Mouse (Mus musculus) lung, embryonic 14.5 days (tissue): ENCODE data around the gene Cux2. TPM values are rescaled to one million over a fixed set of nuclear protein-coding genes. Genes with fewer than 3 reads are reported as not detected.

Experiments used
- ATAC-seq: fragments of 200-750 bp; cut with Nextera tagmentation; 2 replicates; pipeline ENCODE4 v1.8.0; 2017; ENCODE audit warnings: mild to moderate bottlenecking, moderate TSS enrichment, moderate library complexity; ENCODE audit not compliant: insufficient read depth
- DNase-seq: peaks from one replicate; pipeline ENCODE4 v3.0.0-alpha.2; 2015
- H3K27ac ChIP-seq: fragments of 300-500 bp; sonication (generic); 2 replicates; pipeline ENCODE4 v1.5.1; 2014; ENCODE audit warnings: low read depth, mild to moderate bottlenecking, moderate library complexity
- H3K27me3 ChIP-seq: fragments of 300-500 bp; sonication (generic); 2 replicates; pipeline ENCODE4 v1.6.1; 2014; ENCODE audit warnings: low read length, control low read depth; ENCODE audit not compliant: insufficient read depth
- H3K36me3 ChIP-seq: fragments of 300-500 bp; sonication (generic); 2 replicates; pipeline ENCODE4 v1.6.1; 2014; ENCODE audit warnings: control low read depth; ENCODE audit not compliant: insufficient read depth
- H3K4me1 ChIP-seq: fragments of 300-500 bp; sonication (generic); 2 replicates; pipeline ENCODE4 v1.6.1; 2014; ENCODE audit warnings: antibody characterized with exemption, control low read depth; ENCODE audit not compliant: insufficient read depth
- H3K4me2 ChIP-seq: fragments of 300-500 bp; sonication (generic); 2 replicates; pipeline ENCODE4 v1.6.1; 2014; ENCODE audit warnings: mild to moderate bottlenecking
- H3K4me3 ChIP-seq: fragments of 300-500 bp; sonication (generic); 2 replicates; pipeline ENCODE4 v1.5.1; 2014; ENCODE audit warnings: low read depth, low read length
- H3K9ac ChIP-seq: fragments of 300-500 bp; sonication (generic); 2 replicates; pipeline ENCODE4 v1.6.1; 2014
- H3K9me3 ChIP-seq: fragments of 300-500 bp; sonication (generic); 2 replicates; pipeline ENCODE4 v1.6.1; 2016; ENCODE audit warnings: low read depth, low read length, control low read depth
- CTCF ChIP-seq: IDR thresholded peaks from 2 replicates; pipeline ENCODE4 v1.5.1; 2016; ENCODE audit warnings: antibody characterized with exemption, low read depth
- WGBS: fragments of 180-500 bp; shearing (Covaris S2); extraction: QIAGEN DNeasy Blood & Tissue Kit; methylation state at CpG from one replicate; pipeline ENCODE4 v1.1.7; 2014; 5-methylcytosine and 5-hydroxymethylcytosine counted together
- polyA plus RNA-seq: library from polyadenylated mRNA; unstranded; fragments of >200 nt; fragmentation: Nextera tagmentation; extraction: Ambion mirVana; gene quantifications from 2 replicates; pipeline ENCODE4 v1.2.1, GENCODE M21; 2014

Gene Cux2
- polyA plus RNA-seq, 1 experiment from 2014 or later: 4.0 TPM

- no peak for DNase-seq
- WGBS: 43% methylated on average over 18 of the region's 18 CpGs
- no peak overlapping the region for H3K27ac ChIP-seq
- no peaks in the 10 kb centered on the region for H3K9me3 ChIP-seq
- no peaks in the 10 kb centered on the region for H3K4me1 ChIP-seq
- TF ChIP-seq CTCF: no peak
- H3K4me3 ChIP-seq: no peak overlapping the region
- no peak for ATAC-seq
- no peaks in the 10 kb centered on the region for H3K36me3 ChIP-seq
- no peak overlapping the region for H3K4me2 ChIP-seq
- H3K9ac ChIP-seq: no peak overlapping the region
- H3K27me3 ChIP-seq: no peaks in the 10 kb centered on the region
Observed at GRCm38 (mm10) chr5:121938065-121938849, 111.6 kb downstream of the Cux2 start.

- H3K4me2 ChIP-seq: no peak overlapping the region
- no peak overlapping the region for H3K9ac ChIP-seq
- peaks cover 11% of the 10 kb centered on the region; the same call in 1 of the 2 replicates for H3K27me3 ChIP-seq
- TF ChIP-seq CTCF: no peak
- DNase-seq (peak; percentile 31), ATAC-seq (peak; percentile 39; the same call in 1 of the 2 replicates)
- H3K27ac ChIP-seq: no peak overlapping the region
- 10% methylated on average over 9 of the region's 9 CpGs for WGBS
- peaks cover 7% of the 10 kb centered on the region; the same call in 1 of the 2 replicates for H3K4me1 ChIP-seq
- no peaks in the 10 kb centered on the region for H3K36me3 ChIP-seq
- no peak overlapping the region for H3K4me3 ChIP-seq
- no peaks in the 10 kb centered on the region for H3K9me3 ChIP-seq
Observed at GRCm38 (mm10) chr5:121930261-121930660, 119.6 kb downstream of the Cux2 start.

GRCm38 (mm10) chr5:121928362-121929000 is 121.4 kb downstream of the Cux2 start:
- H3K4me1 ChIP-seq: peaks cover 7% of the 10 kb centered on the region; the same call in 1 of the 2 replicates
- peak; percentile 79 for DNase-seq
- no peak overlapping the region for H3K4me3 ChIP-seq
- no peak for TF ChIP-seq CTCF
- ATAC-seq: peak; percentile 83
- no peak overlapping the region for H3K27ac ChIP-seq
- H3K9ac ChIP-seq: no peak overlapping the region
- peaks cover 25% of the 10 kb centered on the region; the same call in 1 of the 2 replicates for H3K27me3 ChIP-seq
- H3K9me3 ChIP-seq: no peaks in the 10 kb centered on the region
- H3K36me3 ChIP-seq: no peaks in the 10 kb centered on the region
- WGBS: 30% methylated on average over 16 of the region's 17 CpGs
- H3K4me2 ChIP-seq: no peak overlapping the region

GRCm38 (mm10) chr5:121926543-121926814 is 123.4 kb downstream of the Cux2 start:
- Histone ChIP-seq H3K9ac (no peak overlapping the region), H3K27ac (no peak overlapping the region), H3K9me3 (no peaks in the 10 kb centered on the region), H3K4me1 (peaks cover 7% of the 10 kb centered on the region; the same call in 1 of the 2 replicates), H3K36me3 (no peaks in the 10 kb centered on the region), H3K4me3 (no peak overlapping the region), H3K4me2 (no peak overlapping the region), H3K27me3 (peaks cover 29% of the 10 kb centered on the region; the same call in 1 of the 2 replicates)
- ATAC-seq: no peak
- TF ChIP-seq CTCF: no peak
- DNase-seq: peak; percentile 76
- 0% methylated on average over 2 of the region's 2 CpGs for WGBS

GRCm38 (mm10) chr5:121925751-121926542 is 124.0 kb downstream of the Cux2 start:
- no peak overlapping the region for H3K9ac ChIP-seq
- 33% methylated on average over 28 of the region's 28 CpGs for WGBS
- peaks cover 7% of the 10 kb centered on the region; the same call in 1 of the 2 replicates for H3K4me1 ChIP-seq
- no peaks in the 10 kb centered on the region for H3K36me3 ChIP-seq
- peaks cover 29% of the 10 kb centered on the region; the same call in 1 of the 2 replicates for H3K27me3 ChIP-seq
- no peak for DNase-seq
- H3K4me3 ChIP-seq: no peak overlapping the region
- peak overlapping the region; percentile 10; the same call in 1 of the 2 replicates for H3K4me2 ChIP-seq
- no peak for TF ChIP-seq CTCF
- no peaks in the 10 kb centered on the region for H3K9me3 ChIP-seq
- no peak for ATAC-seq
- no peak overlapping the region for H3K27ac ChIP-seq

GRCm38 (mm10) chr5:121925291-121925690 is 124.6 kb downstream of the Cux2 start:
- H3K4me2 ChIP-seq: peak overlapping the region; percentile 15; the same call in 1 of the 2 replicates

GRCm38 (mm10) chr5:121924423-121924822 is 125.5 kb downstream of the Cux2 start:
- peaks cover 7% of the 10 kb centered on the region; the same call in 1 of the 2 replicates for H3K4me1 ChIP-seq
- WGBS: 9% methylated on average over 9 of the region's 9 CpGs
- TF ChIP-seq CTCF: no peak
- no peak overlapping the region for H3K4me2 ChIP-seq
- H3K27me3 ChIP-seq: peaks cover 29% of the 10 kb centered on the region; the same call in 1 of the 2 replicates
- no peak for ATAC-seq
- no peaks in the 10 kb centered on the region for H3K9me3 ChIP-seq
- H3K4me3 ChIP-seq: no peak overlapping the region
- no peak for DNase-seq
- H3K27ac ChIP-seq: no peak overlapping the region
- no peaks in the 10 kb centered on the region for H3K36me3 ChIP-seq
- no peak overlapping the region for H3K9ac ChIP-seq

More at GRCm38 (mm10) chr5:121925291-121925690, 124.6 kb downstream of the Cux2 start:
- Histone ChIP-seq H3K27me3 (peaks cover 29% of the 10 kb centered on the region; the same call in 1 of the 2 replicates), H3K9me3 (no peaks in the 10 kb centered on the region), H3K4me1 (peaks cover 7% of the 10 kb centered on the region; the same call in 1 of the 2 replicates), H3K4me3 (no peak overlapping the region), H3K9ac (no peak overlapping the region), H3K27ac (no peak overlapping the region), H3K36me3 (no peaks in the 10 kb centered on the region)
- WGBS: 25% methylated on average over 23 of the region's 23 CpGs
- peak; percentile 66 for DNase-seq
- no peak for TF ChIP-seq CTCF
- ATAC-seq: no peak
